Comparison of ENCODE assay signal across 10 mouse cellular contexts in genomic region chr10:59430701-59431218, GRCm38 (mm10). TPM values are rescaled to one million over a fixed set of nuclear protein-coding genes. Genes with fewer than 3 reads are reported as not detected.
A peak's percentile ranks its signal among the peaks of the same experiment; 100 is the strongest.
DNase-seq lines count a peak whose midpoint lies in the region; ATAC-seq lines count a peak whose summit lies in the region.
"Had no signal": no experiment of that assay in that cellular context is flagged by ENCODE, and none has a peak within 500 bp of the region (broad histone marks: within the 10 kb centered on the region; RNA-seq: fewer than 3 reads in every experiment).

No protein-coding gene starts in this region.

- H3K27me3 ChIP-seq in liver, embryonic 13.5 days = no peaks in the 10 kb centered on the region
- H3K27me3 ChIP-seq in forebrain, embryonic 11.5 days (ENCODE audit: control insufficient read depth, insufficient read depth, low read length) = no peaks in the 10 kb centered on the region

- H3K9me3 ChIP-seq in liver, embryonic 13.5 days (replicated peaks) = no peaks in the 10 kb centered on the region
- H3K9me3 ChIP-seq in forebrain, embryonic 11.5 days (ENCODE audit: control insufficient read depth, low read length) = no peaks in the 10 kb centered on the region

- H3K27ac ChIP-seq in liver, embryonic 13.5 days = no peak overlapping the region
- no peak overlapping the region for H3K27ac ChIP-seq in forebrain, embryonic 11.5 days (ENCODE audit: low read depth, low read length)

- no peak overlapping the region for H3K4me3 ChIP-seq in liver, embryonic 13.5 days (replicated peaks)
- no peak overlapping the region for H3K4me3 ChIP-seq in forebrain, embryonic 11.5 days (ENCODE audit: low read depth, low read length)

- 6% methylated on average over 6 of the region's 6 CpGs for WGBS in liver, embryonic 13.5 days (ENCODE audit: insufficient replicate concordance)
- 82% methylated on average over 6 of the region's 6 CpGs for WGBS in forebrain, embryonic 11.5 days

- ATAC-seq in liver, embryonic 13.5 days (ENCODE audit: low read depth) = peak; percentile 72
- no peak for ATAC-seq in forebrain, embryonic 11.5 days (replicated peaks; ENCODE audit: low FRiP score)

- peaks cover 10% of the 10 kb centered on the region for H3K4me1 ChIP-seq in liver, embryonic 13.5 days (replicated peaks)
- H3K4me1 ChIP-seq in forebrain, embryonic 11.5 days (replicated peaks; ENCODE audit: control insufficient read depth, insufficient read depth, low read length) = no peaks in the 10 kb centered on the region

- peak; percentile 60 for DNase-seq in adrenal gland, adult 2 months
- no peak for DNase-seq in adrenal gland, adult 18-20 months (ENCODE audit: low spot score in 2 of 2)
- peak; percentile 44 for DNase-seq in urinary bladder, postnatal 14 days (ENCODE audit: low spot score)
- no peak for DNase-seq in urinary bladder, adult 2 months (ENCODE audit: low spot score)
- peak; percentile 18 for DNase-seq in liver, embryonic 13.5 days
- no peak for DNase-seq in forebrain, embryonic 11.5 days (ENCODE audit: low spot score)
- no peak for DNase-seq in thymus, postnatal 14 days
- no peak for DNase-seq in layer of hippocampus, postnatal 14 days (ENCODE audit: low spot score in 2 of 2)
- DNase-seq: cerebellum, adult 9-10 months; lung, postnatal 10 days had no signal

- H3K4me2 ChIP-seq in liver, embryonic 13.5 days = no peak overlapping the region
- H3K4me2 ChIP-seq in forebrain, embryonic 11.5 days (ENCODE audit: low read depth, low read length, severe bottlenecking) = no peak overlapping the region

- H3K36me3 ChIP-seq in liver, embryonic 13.5 days = no peaks in the 10 kb centered on the region
- H3K36me3 ChIP-seq in forebrain, embryonic 11.5 days (ENCODE audit: control insufficient read depth, insufficient read depth, low read length) = no peaks in the 10 kb centered on the region

- H3K9ac ChIP-seq in liver, embryonic 13.5 days = no peak overlapping the region
- no peak overlapping the region for H3K9ac ChIP-seq in forebrain, embryonic 11.5 days (ENCODE audit: low read length)

RNA-seq across cellular contexts. Expression of gene Oit3, which starts 10.8 kb away (rescaled TPM):
- 1 to 10 TPM; 3.0 to 3.7 TPM for total RNA-seq in adrenal gland, adult 2 months (2021)
- 6.1 and 8.8 TPM in 2 replicates for polyA plus RNA-seq in adrenal gland, adult 2 months (2012; rRNA removed)
- total RNA-seq in adrenal gland, adult 18-20 months (2021) = 1 to 10 TPM; 2.0 to 2.3 TPM
- 0.19 and 0.40 TPM in 2 replicates for polyA plus RNA-seq in urinary bladder, adult 2 months (2012; rRNA removed)
- polyA plus RNA-seq in liver, embryonic 13.5 days (2015; fragmentation: Nextera tagmentation; extraction: Ambion mirVana) = 22.1 and 23.5 TPM in 2 replicates
- 0.23 and 0.72 TPM in 2 replicates for polyA plus RNA-seq in forebrain, embryonic 11.5 days (2014; fragmentation: Nextera tagmentation; extraction: Ambion mirVana)
- under 1 TPM; 0.14 to 0.30 TPM for total RNA-seq in layer of hippocampus, postnatal 14 days (2021)

RNA-seq across cellular contexts. Expression of gene Pla2g12b, which starts 27.3 kb away (rescaled TPM):
- not detected for total RNA-seq in adrenal gland, adult 2 months (2021)
- not detected in 2 replicates for polyA plus RNA-seq in adrenal gland, adult 2 months (2012; rRNA removed)
- total RNA-seq in adrenal gland, adult 18-20 months (2021) = not detected
- 0.06 and 0.11 TPM in 2 replicates for polyA plus RNA-seq in urinary bladder, adult 2 months (2012; rRNA removed)
- polyA plus RNA-seq in liver, embryonic 13.5 days (2015; fragmentation: Nextera tagmentation; extraction: Ambion mirVana) = 45.4 and 51.5 TPM in 2 replicates
- not detected in 2 replicates for polyA plus RNA-seq in forebrain, embryonic 11.5 days (2014; fragmentation: Nextera tagmentation; extraction: Ambion mirVana)
- not detected for total RNA-seq in layer of hippocampus, postnatal 14 days (2021)

RNA-seq across cellular contexts. Expression of gene Gm10273, which starts 35.3 kb away (rescaled TPM):
- 10 to 100 TPM; 44.3 to 75.4 TPM for total RNA-seq in adrenal gland, adult 2 months (2021)
- 2.9 and 4.5 TPM in 2 replicates for polyA plus RNA-seq in adrenal gland, adult 2 months (2012; rRNA removed)
- 10 to 100 TPM; 64.8 to 84.7 TPM for total RNA-seq in adrenal gland, adult 18-20 months (2021)
- polyA plus RNA-seq in urinary bladder, adult 2 months (2012; rRNA removed) = 11.5 and 11.7 TPM in 2 replicates
- polyA plus RNA-seq in liver, embryonic 13.5 days (2015; fragmentation: Nextera tagmentation; extraction: Ambion mirVana) = 4.3 and 12.1 TPM in 2 replicates
- polyA plus RNA-seq in forebrain, embryonic 11.5 days (2014; fragmentation: Nextera tagmentation; extraction: Ambion mirVana) = 1.4 and 7.5 TPM in 2 replicates
- total RNA-seq in layer of hippocampus, postnatal 14 days (2021) = 10 to 100 TPM; 12.9 to 46.6 TPM

Comparison
In these comparisons a context has a peak if more than half of its experiments do, and no peak if none do; other contexts are left out.
1. DNase-seq: peak in adrenal gland, adult 2 months (single experiment), urinary bladder, postnatal 14 days (single experiment) and liver, embryonic 13.5 days (single experiment); none in adrenal gland, adult 18-20 months (0 of 2), urinary bladder, adult 2 months (single experiment), forebrain, embryonic 11.5 days (single experiment), thymus, postnatal 14 days (single experiment) and layer of hippocampus, postnatal 14 days (0 of 2).
2. RNA of gene Pla2g12b, which starts 27.3 kb away (polyA plus RNA-seq): 45.4 to 51.5 TPM in liver, embryonic 13.5 days; 0.06 to 0.11 TPM in urinary bladder, adult 2 months, not detected in adrenal gland, adult 2 months and not detected in forebrain, embryonic 11.5 days; every median in the first group is over 10 times any median in the second.